Mouse (Mus musculus): ENCODE data around the gene Gm8439.

GRCm38 (mm10) chr4:120627728-120628127 is 39.2 kb downstream of the Gm8439 start:
- TF ChIP-seq POLR2A (IDR thresholded peaks at IDR 0.05; ENCODE audit: borderline replicate concordance, extremely low read depth, low read depth, low read length), result no peak
- TF ChIP-seq CTCF (IDR thresholded peaks at IDR 0.05; ENCODE audit: insufficient read depth, low read length), result no peak
